Mouse (Mus musculus) liver, adult (tissue): Measurements from ENCODE around the gene Saxo2.

Source experiments
- GATA4 ChIP-seq: IDR thresholded peaks from 2 replicates; pipeline ENCODE4 v1.6.1; 2014; ENCODE audit warnings: mild to moderate bottlenecking, low read length; ENCODE audit not compliant: insufficient replicate concordance

Gene Saxo2

GRCm38 (mm10) chr7:82648353-82649080 is at the start of gene Saxo2, which contains the start of gene Efl1:
Saxo2 (minus strand) TSS chr7:82648528.
Efl1 (plus strand) TSS chr7:82648614.
- TF ChIP-seq GATA4, result no peak; the same call in 1 of the 2 replicates

- no peak for TF ChIP-seq GATA4
These were observed 49.3 kb upstream of the Saxo2 start for GRCm38 (mm10) chr7:82697668-82698067.

- TF ChIP-seq GATA4, result no peak
These were observed 42.9 kb upstream of the Saxo2 start for GRCm38 (mm10) chr7:82691021-82691738.

DNA sequence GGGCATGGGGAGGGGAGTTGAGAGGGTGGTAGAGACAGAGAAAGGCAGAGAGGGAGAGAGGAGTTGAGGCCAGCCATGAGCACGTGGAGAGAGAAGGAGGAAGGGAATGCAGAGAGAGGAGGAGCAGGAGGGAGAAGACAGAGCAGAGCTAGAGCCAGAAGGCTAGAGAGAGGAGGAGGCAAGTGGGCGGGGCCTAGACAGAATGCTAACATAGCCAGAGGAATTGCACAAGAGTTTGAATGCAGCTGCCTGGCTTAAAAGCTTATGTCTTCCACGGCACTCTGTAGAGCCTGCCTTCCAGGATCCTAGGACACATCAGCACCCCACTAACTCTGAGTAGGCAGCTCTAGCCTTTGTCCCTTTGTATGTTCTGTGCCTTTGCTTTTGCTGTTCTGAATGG is 40.4 kb upstream of the Saxo2 start:
- TF ChIP-seq GATA4, result no peak

GRCm38 (mm10) chr7:82679901-82680300 is 31.6 kb upstream of the Saxo2 start:
- no peak for TF ChIP-seq GATA4

- no peak for TF ChIP-seq GATA4
These were observed 28.5 kb upstream of the Saxo2 start for GRCm38 (mm10) chr7:82676834-82677233.

GRCm38 (mm10) chr7:82676001-82676400 is 27.7 kb upstream of the Saxo2 start:
- TF ChIP-seq GATA4, result no peak

GRCm38 (mm10) chr7:82664604-82665003 is 16.3 kb upstream of the Saxo2 start:
- TF ChIP-seq GATA4, result no peak

GRCm38 (mm10) chr7:82649081-82649445 is 735 bp upstream of the Saxo2 start:
- no peak for TF ChIP-seq GATA4

DNA sequence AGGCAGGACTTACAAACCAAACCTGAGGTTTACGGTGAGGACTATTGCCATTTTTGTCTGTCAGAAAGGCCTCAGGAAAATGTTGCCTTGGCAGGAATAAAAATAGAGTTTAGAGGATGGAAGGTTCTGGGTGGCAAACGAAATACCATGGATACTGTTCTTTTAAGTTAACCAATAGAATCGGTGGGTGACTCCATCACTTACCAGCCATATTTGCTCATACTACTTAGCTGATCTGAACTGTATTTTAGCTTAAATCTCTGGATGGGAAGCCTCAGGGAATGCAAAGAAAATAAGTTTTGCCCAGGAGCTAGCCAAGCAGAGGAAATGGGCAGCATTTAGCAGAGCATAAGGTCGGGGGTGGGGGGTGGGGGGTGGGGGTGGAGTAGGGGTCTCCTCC is 419 bp downstream of the Saxo2 start:
- no peak for TF ChIP-seq GATA4

DNA sequence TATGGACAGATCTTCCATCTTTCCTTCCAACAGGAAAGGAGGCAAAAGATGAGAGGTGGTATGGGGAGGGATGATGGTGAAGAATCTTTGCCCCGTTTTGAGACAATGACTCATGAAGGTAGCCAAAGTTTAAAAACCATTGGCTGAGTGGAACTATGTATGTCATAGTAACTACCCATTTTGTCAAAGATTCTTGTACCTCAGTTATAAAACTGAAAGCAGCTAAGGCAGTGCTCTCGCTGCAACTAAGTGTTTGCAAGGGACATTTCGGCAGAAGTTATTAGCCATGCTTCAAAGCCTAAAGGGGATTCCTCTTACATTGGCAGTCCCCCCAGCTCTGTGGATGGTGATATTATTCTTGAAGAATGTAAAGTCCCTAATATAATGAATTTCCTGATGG is 1.1 kb downstream of the Saxo2 start:
- no peak for TF ChIP-seq GATA4

GRCm38 (mm10) chr7:82625342-82625741 is 23.0 kb downstream of the Saxo2 start:
- no peak for TF ChIP-seq GATA4

DNA sequence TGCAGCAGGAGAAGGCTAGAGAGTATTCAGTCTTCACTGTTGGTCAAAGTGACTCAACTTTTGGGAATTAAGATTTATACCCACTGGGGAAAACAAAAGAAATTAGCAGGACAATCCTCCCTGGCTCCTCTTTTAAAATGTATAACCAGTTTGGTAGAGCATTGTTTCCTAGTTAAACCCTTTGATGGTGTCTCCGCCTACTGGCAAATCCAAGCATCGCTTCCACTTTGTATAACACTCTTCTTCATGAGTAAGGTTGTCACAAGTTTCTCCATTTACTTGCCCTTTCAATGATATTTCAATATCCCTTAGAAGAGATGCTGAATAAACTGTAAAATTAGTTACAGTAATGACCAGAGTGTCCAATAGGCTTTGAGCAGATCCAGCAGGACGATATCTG is 38.7 kb downstream of the Saxo2 start:
- TF ChIP-seq GATA4, result no peak

DNA sequence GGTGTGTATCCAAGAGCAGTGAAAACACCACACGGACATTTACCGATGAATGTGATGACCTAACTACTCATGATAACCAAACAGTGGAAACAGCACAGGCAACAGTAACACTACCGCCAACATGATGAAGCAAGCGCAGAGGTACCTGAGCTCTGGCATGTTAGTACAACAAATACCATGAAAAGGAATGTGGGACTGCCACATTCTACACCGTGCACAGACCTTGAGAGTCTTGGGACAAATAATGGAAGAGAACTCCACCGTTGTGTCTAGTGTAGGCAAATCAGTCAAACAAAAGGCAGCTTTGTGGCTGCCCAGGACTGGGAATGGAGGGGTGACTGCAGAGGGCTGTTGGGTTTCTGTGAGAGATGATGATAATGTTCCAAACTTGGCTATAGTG is 42.9 kb downstream of the Saxo2 start:
- TF ChIP-seq GATA4, result no peak

DNA sequence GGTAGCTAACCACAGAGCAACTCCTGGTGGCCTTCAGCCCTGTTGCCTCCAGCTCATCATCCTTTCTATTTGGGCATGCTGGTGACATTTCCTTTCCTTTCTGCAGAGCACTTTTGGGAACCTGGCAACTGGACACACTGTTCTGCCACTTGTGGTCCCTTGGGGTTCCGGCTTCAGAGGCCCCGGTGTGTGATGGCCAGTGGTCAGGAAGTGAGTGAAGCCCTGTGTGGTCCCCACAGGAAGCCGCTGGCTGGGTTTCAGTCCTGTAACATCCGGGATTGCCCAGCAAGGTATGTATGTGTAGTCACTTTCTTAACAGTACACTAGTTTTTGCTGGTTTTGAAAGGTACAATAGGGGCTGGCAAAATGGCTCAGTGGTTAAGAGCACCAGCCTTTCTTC is 46.3 kb downstream of the Saxo2 start:
- TF ChIP-seq GATA4, result no peak

DNA sequence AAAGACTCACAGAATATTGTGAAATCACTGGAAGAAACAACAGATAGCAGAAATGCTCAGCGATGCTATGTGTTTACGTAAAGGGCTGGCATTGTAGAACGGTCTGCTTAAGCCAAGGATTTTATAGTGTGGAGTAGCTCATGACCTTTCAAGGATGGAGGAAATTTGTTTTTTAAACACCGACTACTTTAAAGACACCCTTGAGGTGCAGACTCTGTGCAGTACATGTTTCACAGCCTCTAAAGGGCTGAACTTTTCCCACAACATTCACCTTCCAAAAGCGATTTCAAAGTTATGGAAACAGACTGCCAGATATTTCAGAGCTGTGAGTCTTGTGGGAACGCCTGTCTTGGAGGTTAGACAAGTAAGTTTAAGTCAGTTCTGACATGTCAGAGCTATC is 57.4 kb downstream of the Saxo2 start:
- TF ChIP-seq GATA4, result no peak
